Mouse (Mus musculus) megakaryocyte progenitor cell, adult 5-6 weeks (primary cell): ENCODE results near the gene Zfp655. TPM values are rescaled to one million over a fixed set of nuclear protein-coding genes. Genes with fewer than 3 reads are reported as not detected.
"Not testable (repeated sequence)": the region's sequence is repeated elsewhere in the genome, so short reads cannot be mapped to it uniquely, and the experiment has no call there.

Experiments
- ATAC-seq: replicated peaks from 2 replicates; pipeline ENCODE4 v1.8.0; 2016; ENCODE audit warnings: mild to moderate bottlenecking, moderate TSS enrichment, inconsistent platforms; ENCODE audit not compliant: poor library complexity
- total RNA-seq, 2 experiments: library from RNA; stranded (forward) in 1 of 2; stranded (reverse) in 1 of 2; fragments of 157-497, 149-512 nt in 1 of 2; fragments of 200-1000 nt in 1 of 2; gene quantifications; 2 replicates each; pipeline versions ENCODE4 v1.2.3 to v1.2.4; 2015 to 2017

Zfp655 gene
- 39.7 and 45.3 TPM in 2 replicates for total RNA-seq (2015)
- 28.8 and 34.3 TPM in 2 replicates for total RNA-seq (2017)

DNA sequence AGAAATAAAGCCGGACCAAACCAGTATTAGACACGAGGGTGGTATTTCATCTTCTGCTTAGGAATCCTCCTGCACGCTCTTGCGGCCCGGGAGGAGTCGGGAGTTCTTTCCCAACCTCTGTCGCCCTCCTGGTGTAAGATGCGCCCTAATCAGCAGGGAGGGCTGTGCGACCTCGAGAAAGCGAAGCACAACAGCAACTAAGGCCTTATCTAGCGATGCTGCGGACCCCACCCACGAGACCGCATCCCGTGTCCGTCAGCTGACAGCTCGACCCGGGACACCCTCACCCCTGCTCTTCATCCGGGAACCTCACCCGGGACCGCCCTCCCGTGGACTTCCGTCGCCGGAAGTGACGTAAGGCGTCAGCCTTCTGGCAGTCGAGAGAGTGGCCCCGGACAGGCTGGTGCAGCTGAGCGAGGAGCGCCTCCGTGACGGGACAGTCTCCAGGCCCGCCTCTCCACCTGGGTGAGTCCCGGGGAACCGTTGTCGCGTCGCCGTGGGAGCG, at the start of gene Zfp655:
Zfp655 (plus strand) TSS at position 349 of the 505 bp plus-strand sequence.
- ATAC-seq: peak; percentile 88

DNA sequence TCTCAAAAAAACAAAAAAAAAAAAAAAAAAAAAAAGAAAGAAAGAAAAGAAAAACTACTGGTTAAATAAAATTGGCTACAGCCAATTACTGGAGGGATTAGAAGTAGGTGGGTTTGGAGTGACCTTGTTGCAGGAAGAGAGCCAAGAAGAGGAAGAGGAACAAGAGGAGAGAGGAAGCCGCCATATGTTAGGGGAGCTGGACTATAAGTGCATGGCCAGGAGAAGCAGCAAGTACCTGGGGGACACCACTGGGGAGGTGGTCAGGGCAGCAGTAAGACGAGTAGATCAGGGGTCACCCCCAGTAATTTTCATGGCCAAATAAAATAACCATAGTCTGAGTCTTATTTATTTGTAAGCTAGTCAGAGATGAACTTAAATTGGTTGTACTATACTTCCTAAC, 46.3 kb upstream of the Zfp655 start:
- ATAC-seq: peak; percentile 35; the same call in 1 of the 2 replicates

DNA sequence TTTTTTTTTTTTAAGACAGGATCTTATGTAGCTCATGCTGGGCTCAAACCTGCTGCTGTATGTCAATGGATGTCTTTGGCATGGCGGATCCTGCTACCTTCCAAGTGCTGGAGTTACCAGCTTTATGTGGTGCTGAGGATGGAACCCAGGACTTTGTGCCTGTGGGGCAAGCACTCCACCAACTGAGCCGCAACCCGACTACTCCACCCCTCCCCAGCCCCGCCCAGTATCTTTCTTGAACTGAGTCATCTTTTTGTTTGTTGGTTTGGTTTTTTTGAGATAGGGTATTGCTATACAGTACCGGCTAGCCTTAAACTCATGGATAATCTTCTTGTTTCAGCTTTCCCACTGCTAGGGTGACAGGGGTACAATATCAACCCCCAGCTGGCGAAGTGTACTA, 42.1 kb upstream of the Zfp655 start:
- no peak for ATAC-seq

DNA sequence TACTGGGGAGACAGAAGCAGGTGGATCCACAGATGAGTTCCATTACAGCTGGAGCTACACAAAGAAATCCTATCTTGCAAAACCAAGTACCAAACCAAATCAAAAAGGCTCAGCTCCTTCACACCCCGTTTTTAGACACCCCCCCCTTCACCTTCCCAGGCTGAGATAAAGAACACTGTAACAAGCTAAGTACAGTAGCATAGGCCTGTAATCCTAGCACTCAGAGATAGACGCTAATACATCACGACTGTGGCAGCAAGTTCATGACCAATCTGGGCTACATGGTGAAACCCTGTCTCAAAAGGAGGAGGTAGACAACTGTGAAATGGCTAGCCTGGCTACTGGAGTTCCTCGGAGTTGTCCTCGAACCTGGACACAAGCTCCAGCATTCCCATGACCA, 41.1 kb upstream of the Zfp655 start:
- ATAC-seq: peak; percentile 33

DNA sequence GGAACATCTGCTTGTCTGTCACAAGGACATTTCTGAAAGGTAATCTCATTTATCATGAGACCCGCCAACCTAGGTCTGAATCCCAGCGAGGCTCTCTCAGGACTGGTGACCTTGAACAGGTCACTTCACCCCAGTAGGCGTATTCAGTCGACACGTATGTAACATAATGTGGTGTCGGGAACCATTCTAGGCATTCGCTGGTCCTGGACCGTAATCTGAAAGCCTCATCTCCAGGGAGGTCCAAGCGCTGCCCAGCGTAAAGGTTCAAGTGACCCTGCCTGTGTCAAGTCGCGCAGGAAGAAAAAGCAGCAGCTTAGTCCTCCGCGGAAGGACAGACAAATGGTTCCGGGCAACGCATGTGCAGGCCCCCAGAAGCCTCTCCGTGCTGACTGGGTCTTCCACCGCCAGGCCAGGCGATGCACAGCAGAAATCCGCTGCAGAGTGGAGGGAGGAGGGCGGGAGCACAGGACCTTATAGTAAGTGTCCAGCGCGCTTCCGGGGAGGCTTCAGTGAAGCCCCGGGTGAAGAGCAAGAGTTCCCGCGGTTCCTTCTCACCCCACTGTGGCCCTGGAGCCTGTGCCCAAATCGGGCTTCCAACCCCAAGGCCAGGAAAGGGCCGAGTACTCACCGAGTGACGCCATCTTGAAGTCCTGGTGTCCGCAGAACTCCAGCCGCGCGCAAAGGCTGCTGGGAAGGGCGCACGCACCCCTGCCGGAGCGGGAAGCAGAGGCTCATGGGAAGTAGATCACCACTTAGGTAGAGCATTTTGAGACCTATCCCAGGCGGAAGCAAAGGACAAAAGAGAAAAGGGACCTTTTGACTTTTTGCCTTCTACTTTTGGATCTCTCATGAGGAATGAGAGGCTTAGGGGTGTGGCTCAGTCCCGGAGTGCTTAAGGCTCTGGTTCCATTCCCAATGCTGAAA, 40.4 kb upstream of the Zfp655 start:
- peak; percentile 95 for ATAC-seq

DNA sequence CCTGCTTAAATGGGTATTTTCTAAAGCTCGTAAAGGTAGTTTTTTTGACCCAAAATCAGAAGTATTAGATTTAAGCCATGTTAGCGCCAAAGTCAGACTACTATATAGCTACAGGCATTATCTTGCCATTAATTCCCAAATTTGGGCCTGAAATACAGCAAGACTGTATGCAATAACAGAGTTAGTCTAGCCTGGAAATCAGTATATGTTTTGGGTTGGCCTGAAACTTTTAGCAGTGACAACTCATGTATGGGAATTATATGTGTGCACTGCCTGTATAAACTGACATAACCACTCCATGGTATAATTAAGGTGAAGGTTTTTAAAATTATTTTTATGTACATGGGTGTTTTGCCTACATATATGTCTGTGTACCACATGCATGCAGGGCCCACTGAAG, 39.6 kb upstream of the Zfp655 start, which contains the start of gene Atp5j2:
Atp5j2 (minus strand) TSS at position 101 of the 400 bp plus-strand sequence.
- no peak for ATAC-seq

DNA sequence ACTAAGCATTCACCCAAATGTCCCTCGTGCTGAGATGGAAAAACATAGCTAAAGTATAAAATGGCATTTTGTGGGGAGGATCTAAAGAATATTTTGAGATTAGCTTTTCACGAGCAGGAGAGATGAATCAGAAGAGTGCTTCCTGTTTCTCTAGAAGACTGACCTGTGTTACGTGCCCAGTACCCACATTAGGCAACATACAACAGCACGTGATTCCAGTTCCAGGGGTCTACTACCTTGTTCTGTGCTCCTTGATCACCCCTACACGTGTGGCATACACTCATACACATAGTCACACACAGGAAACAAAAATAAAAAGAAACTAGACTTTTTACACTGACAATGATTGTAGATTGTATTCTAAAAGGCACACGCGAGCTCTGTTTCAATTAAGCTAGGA, 31.1 kb upstream of the Zfp655 start:
- no peak for ATAC-seq

DNA sequence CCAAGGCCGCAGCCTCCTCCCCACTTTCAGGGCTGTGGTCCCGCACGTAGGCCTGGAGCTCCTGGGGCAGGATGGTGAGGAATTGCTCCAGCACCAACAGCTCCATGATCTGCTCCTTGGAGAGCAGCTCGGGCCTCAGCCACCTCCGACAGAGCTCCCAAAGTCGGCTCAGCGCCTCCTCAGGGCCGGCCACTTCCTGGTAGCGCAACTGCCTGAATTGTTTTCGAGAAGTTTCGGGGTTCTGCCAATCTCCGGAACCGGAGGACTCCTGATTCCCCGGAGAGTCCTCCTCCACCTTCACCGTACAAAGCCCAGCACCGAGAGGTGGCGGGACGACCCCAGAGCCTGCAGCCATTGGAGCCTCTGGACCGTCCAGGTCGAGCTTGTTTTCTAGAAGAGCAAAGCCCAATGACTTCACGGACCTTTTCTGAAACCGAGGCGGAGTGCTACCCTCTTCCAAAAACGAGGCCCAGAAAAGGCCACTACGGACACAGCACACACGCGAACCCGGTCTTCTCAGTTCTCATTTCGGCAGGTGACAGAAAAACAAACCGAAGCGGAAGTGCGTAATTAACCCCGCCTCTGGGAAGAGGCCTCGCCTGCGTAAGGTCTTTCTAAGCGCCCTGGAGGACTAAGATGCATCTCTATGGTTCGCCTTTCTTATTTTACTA, 30.1 kb upstream of the Zfp655 start, which contains the start of gene Zkscan14:
Zkscan14 (minus strand) TSS at position 548 of the 671 bp plus-strand sequence.
- ATAC-seq: peak; percentile 61

DNA sequence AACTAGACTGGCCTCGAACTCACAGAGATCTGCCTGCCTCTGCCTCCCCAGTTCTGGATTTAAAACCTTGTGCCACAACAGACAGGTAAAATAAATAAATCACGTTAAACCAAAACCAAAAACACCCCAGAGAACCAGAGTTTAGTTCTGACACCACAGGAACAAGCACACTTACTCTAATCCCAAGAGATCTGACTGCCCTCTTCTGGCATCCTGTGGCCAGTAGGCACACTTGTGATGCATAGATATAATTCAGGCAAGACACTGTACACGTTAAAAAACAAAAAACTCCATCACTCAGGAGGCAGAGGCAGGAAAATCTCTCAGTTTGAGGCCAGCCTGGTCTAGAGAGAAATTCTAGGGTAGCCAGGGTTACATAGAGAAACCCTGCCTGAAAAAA, 29.1 kb upstream of the Zfp655 start:
- ATAC-seq: no peak

DNA sequence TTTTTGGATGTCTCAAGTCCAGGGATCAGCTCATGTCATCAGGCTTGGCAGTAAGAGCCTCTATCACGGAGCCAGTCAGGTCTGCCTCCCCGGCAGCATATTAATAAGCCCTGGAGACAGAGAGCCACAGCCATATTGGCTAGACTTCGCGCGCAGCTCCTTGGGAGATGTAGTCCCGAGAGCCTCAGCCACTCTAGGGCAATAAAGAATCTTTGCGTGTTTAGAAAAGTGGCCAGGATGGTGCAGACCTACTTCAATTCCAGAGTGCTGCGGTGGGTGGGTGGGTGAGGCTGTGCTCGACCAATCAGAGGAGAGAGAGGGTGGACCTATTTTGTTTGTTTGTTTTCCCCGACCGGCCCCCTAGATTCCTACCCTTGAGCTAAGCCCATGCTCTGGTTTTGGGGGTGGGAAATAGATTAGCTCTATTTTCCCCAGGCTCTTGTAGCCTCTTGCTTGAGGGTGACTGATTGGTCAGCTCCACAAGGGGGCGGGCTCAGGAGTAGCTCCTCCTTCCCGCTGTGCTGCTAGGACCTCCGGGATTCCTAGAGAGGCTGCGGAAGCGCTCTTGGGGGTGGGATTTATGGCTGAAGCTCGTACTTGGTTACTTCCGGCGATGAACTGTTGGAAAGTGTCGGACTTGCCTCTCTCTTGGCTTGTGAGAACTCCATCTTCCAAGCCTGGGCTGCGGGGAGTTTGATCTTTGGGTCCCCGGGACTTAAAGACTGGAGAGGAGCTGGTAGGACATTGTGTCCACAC, 27.4 kb upstream of the Zfp655 start, which contains the start of gene Zkscan5:
Zkscan5 (plus strand) TSS at position 627 of the 756 bp plus-strand sequence.
- peak; percentile 77 for ATAC-seq

DNA sequence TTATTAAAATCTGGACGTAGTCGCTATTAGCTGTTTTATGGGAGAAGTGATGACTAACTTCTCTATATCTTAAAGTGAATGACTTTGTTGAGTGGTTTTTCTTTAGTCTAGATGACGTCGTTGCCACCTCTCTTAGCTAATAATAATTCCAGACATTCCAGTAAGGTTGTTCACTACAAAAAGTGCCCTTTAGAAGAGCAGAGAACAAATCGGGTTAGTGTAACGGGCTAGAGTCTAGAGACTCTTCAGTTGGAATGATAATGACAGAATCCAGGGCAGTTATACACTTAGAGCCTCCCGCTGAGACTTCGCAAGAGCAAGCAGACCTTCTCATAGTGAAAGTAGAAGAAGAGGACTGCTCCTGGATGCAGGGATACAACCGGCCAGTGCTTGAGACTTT, 26.5 kb upstream of the Zfp655 start:
- no peak for ATAC-seq

DNA sequence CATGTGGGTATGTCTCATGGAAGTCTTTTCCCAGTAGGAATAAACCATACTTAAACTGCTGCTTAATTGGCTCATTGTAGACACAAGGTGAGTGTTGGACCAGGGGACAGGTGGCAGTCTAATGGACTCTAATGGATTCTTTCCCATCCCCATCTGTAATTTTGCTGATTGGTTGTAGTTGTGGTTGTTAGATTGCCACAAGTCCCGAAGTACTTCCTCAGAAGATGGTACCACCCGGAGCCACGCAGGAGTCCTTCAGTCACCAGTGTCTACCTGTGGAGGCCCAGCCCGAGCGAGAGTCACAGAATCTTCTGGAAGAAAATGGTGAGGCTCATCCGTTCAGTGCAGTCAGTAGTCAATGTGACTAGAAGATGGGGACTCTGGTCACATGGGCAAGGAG, 24.1 kb upstream of the Zfp655 start:
- no peak for ATAC-seq

DNA sequence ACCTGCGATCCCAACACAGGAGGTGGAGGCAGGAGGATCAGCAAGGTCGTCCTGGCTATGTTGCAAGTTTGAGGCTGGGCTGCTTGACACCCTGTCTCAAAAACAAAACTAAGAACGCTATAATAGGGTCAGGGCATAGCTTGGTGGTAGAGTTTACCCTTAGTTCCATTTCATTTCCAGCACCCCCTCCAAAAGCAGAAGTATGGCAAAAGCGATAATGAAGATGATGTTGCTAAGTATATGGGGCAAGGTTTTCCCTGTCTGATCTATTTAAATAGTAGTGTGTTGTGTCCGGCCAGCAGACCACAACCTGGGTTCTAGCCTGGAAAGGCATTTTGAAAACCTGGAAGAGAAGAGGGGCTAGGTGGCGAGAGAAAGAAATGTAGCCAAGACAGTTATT, 23.6 kb upstream of the Zfp655 start:
- no peak for ATAC-seq

DNA sequence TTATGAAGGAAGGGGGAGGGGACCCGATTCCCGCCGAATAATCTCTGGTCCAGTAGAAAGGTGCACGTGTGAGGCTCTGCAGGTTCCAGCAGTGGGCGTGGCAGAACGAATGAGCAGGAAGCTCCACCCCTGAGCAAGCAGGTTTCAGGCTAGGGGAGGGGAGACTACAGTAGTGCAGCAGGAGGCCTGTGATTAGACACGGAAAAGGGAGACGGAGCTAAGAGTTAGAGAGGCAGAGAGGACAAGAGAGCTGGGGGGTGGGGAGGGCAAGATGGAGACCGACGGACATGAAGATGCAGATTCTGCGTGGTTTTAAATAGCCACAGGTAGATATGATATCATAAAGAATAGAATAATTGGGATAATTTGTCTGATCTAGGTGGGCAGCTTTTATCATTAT, 23.1 kb upstream of the Zfp655 start:
- not testable (repeated sequence) for ATAC-seq

DNA sequence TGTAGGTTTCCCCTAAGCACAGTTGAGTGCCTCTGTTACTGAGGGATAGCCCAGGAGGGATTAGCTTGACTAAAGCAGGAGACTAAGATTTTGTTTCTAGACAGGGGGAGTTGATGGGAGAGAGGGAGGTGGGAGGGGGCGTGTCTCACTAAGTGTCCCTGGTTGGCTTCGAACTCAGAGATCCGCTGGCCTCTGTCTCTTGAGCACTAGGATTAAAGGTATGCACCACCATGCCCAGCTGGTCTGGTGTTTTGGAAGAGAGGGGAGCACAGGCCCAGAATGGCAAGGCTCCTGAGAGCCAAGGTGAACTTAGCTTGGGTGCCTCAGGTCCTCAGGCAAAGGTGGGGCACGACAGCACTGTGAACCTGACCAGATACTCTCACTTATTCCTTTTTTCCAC, 20.2 kb upstream of the Zfp655 start:
- ATAC-seq: no peak

DNA sequence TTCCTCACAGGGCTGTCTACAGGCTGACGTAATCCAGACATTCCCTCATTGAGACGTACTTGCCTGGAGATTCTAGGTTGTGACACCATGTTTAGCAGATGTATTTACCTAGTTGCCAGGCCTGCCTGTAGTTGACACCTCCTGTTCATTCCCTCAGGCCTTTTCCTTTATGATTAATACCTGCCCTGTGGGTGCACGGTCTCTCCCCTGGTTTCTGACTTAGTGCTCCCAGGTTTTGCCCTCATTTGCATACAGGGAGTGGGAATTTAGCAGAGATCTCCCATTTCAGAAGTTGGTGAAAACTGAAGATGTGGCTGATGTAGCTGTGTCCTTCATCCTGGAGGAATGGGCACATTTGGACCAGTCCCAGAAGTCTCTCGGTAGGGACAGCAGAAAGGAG, 19.3 kb upstream of the Zfp655 start:
- no peak for ATAC-seq

DNA sequence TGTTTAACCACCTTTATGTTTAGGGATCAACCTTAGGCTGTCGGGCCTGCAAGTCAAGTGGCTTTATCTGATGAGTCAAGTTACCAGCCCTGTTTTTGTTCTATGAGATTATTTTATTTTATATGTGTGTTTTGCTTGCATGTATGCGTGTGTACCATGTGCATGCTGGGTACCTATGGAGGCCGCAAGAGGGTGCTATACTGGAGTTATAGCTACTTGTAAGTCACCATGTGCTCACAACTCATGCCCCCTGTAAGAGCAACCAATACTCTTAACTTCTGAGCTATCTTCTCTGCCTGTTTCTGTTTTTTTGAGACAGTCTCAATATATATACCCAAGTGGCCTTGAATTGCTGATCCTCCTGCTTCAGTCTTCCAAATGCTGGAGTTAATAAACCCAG, 18.0 kb upstream of the Zfp655 start:
- 0 out of 2 replicates have a peak, but pooled peaks have one; percentile 20 for ATAC-seq

DNA sequence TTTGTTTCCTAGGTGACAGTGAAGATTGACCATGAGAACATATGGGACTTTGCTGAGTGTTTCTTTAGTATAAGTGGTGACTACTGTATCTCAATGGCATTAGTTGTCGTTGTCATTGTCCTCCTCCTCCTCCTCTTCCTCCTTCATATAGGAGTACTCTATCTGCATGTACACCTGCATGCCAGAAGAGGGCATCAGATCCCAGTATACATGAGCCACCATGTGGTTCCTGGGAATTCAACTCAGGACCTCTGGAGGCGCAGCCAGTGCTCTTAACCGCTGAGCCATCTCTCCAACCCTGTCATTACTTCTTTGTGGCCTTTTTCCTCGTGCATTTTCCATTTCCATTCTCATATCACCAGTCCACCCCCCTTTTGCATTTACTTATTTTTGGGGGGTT, 16.8 kb upstream of the Zfp655 start:
- ATAC-seq: peak; percentile 79

DNA sequence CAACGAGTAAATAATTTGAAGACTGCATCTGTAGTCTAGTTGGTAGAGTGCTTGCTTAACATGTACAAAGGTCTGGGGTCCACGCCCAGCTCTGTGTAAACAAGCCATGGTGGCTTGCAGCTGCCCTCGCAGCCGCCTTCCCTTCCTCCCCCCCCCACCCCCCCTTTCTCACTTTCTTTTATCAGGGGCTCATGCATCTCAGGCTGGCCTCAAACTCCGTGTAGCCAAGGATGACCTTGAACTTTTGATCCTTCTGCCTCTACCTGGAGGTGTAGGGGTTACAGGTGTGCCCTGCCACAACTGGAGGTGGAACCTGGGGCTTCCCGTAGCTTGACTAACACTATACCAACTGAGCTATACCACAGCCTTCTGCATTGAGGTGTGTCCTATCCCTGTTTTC, 13.8 kb upstream of the Zfp655 start:
- no peak for ATAC-seq

DNA sequence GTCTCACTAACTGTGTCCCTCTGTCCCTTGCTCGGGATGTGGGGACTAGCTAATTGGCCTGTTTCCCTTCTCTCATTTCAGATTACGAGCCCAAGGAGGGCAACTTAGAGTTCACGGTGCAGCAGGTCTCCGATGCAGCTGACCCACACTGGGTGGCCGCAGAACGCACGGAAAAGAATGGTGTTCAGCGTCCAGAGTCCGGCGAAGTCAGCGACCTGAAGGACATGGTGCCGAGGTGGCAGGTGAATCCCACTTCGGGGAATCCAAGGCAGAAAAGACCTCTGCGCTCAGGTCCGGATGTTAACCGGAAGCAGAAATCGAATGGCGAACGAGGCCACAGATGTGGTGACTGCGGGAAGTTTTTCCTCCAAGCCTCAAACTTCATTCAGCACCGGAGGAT, 13.3 kb upstream of the Zfp655 start:
- ATAC-seq: no peak

DNA sequence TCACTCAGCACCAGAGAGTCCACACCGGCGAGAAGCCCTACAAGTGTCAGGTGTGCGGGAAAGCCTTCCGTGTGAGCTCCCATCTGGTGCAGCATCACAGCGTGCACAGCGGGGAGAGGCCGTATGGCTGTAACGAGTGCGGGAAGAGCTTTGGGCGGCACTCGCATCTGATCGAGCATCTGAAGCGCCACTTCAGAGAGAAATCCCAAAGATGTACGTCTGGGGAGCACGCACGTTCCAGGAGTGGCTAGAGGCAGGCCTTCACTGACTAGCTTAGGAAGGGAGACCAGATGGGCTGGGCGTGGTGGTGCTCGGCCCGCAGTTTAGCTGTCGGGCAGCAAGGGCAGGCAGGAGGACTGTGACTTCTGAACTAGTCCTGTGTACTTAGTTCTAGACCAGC, 12.8 kb upstream of the Zfp655 start:
- ATAC-seq: no peak
